Mouse (Mus musculus) layer of hippocampus, postnatal 25 days (tissue): ENCODE data around the gene Serpini1. TPM values are rescaled to one million over a fixed set of nuclear protein-coding genes. Genes with fewer than 3 reads are reported as not detected.

ENCODE experiments used
- DNase-seq, 2 experiments: peaks; one replicate each; pipeline ENCODE4 v3.0.0; 2022; ENCODE audit warnings: mixed read lengths in 2 of 2, low spot score in 1 of 2; ENCODE audit errors: extremely low spot score in 1 of 2
- total RNA-seq, 2 experiments: library from RNA; stranded (reverse); gene quantifications; 2 replicates each; pipeline ENCODE4 v1.2.3; 2021

The Serpini1 gene
- 100 to 1,000 TPM; 173 to 185 TPM for total RNA-seq

- DNase-seq, result peak; percentile 80 to 91
Measured at GRCm38 (mm10) chr3:75557292-75557691, at the start of gene Serpini1. Gene Serpini1 (plus strand): TSS chr3:75557547.

DNA sequence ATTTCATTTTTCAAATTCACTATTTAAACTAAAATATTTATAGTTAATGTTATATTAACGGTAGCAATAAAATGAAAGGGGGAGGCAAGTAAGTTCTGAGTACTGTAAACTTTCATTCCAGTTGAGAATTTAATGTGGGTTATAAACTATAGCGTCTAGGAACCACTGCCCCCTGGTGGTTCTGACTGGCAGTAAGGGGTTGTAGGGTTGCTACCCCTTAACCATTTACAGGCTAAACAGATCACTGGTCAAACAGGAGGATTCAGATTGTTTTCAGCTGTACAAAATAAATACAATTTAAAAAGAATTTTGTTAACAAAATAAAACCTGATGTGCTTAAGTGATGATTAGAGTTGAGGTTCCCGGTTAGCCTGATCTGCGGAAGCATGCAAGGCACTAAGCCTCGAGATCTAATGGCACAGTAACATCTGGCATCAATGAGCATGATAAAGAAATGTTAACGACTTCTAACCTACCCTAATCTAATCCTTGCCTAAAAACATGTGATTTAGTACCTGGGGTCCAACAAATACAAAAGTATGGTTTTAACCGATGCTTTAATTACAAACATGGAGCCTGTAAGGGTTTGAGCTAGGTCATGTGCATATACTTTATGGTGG, 39.6 kb upstream of the Serpini1 start:
- peak; percentile 23 to 81 for DNase-seq

DNA sequence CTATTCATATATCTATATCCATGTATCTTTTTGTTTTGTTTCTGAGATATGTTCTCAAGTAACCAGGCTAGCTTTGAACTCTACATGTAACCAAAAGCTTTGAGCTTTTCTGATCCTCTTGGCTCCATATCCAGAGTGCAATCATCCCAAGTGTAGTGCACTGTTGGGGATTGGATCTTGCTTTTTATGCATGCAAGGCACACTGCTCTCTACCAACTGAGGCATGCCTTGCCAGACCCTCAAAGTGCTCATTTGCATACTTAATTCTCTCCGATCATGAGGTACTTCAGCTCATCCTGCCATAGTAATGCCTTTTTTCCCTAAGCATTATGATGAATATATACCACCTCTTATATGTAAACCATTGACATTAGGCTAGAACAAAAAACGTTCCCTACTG, 36.0 kb upstream of the Serpini1 start:
- no peak for DNase-seq

DNA sequence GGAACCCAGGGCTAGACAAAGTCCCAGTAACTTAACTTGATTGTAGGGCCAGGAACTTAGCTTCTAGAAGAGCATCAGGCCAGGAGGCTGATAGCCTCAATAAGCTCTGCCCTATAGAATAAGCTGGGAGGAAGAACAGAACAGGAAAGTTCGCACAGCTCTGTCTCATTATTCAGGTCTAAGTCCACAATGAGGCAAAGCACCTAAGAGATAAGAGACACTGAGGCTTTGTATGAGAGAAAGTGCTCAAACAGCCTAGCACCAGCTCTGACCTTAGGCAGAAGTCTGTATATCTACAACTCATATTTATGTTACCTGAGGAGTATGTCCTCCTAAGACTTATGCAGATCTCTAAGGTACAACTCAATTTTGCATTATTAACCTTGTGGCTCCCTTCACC, 34.8 kb upstream of the Serpini1 start:
- no peak for DNase-seq

- DNase-seq, result no peak
Measured at GRCm38 (mm10) chr3:75531074-75531473, 26.3 kb upstream of the Serpini1 start.

GRCm38 (mm10) chr3:75534045-75534834, 23.1 kb upstream of the Serpini1 start:
- no peak for DNase-seq

DNA sequence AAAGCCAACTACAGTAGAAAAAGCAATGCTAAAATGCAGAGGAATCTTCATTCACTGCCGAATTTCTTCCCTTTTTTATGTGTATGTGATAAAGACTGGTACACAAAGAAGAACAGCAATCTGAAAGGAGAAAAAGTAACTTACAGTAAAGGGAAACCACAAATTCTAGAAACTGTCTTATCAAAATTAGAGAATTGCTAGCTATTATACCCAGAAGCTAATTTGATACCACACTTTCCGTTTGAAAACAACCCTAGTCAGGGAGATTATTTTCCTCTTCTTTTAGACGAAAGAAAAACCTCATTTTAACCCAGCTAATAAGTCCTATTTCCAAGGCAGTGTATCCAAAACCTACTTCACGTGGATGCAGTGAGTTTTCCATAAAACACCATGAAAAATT, 16.1 kb upstream of the Serpini1 start:
- DNase-seq, result no peak

DNA sequence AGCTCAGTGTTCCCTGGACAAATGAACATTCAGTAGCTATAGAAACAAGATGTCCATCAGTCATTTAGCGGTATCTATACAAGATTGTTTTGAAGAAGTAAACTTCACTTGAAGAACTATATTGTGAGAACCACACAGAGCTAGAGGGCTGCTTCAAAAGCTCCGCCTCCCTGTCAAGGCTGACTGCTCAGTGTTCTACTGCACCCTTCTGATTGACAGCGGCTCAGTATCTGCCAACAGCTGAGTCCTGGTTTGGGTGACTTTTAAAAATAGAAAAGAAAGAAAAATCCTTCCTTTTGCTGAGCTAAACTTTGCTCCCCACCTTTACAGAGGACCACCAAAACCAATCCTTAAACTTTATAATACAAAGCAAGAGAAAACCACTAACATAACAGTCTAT, 14.5 kb upstream of the Serpini1 start:
- no peak for DNase-seq

DNA sequence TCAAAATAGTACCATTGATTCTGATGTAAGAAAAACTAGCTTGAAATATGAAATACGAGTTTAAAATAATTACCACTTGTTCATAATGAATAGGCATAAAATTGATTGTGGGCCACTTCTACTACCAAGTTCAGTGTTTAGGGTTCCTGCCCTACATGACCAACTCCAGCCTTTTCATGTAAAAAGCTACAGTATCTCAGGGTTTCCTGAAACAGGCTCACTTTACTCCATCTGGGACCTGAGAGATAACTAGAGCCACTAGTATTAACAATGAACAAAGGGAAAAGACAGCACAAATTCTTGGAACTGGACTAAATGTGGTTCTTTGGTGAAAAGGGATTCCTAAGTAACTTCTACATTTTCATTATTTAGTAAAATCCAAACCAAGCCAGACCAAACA, 13.1 kb upstream of the Serpini1 start:
- DNase-seq, result no peak

GRCm38 (mm10) chr3:75551248-75551647, 6.1 kb upstream of the Serpini1 start:
- no peak for DNase-seq

GRCm38 (mm10) chr3:75556121-75556694, 1.1 kb upstream of the Serpini1 start:
- DNase-seq, result no peak

- peak; percentile 84 to 93 for DNase-seq
Measured at GRCm38 (mm10) chr3:75556695-75557291, 554 bp upstream of the Serpini1 start, which contains the start of gene Pdcd10. Gene Pdcd10 (minus strand): TSS chr3:75556856.

DNA sequence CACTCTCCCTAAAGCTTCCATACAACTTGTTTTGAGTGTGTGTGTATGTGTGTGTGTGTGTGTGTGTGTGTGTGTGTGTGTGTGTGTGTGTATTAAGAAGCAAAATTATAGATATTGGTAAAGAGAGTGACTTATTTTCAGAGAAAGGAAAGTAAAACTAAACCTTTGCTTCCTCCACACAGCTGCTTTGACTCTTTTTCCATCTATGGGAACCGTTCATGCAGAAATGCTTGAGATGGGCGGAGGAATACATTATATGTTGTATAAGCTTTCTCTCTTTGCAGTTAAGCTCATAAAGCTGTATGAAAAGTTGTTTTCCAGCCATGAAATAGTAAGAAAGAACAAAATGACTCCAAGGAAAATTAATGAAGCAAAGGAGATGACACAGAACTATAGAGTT, 16.7 kb downstream of the Serpini1 start:
- no peak for DNase-seq

DNA sequence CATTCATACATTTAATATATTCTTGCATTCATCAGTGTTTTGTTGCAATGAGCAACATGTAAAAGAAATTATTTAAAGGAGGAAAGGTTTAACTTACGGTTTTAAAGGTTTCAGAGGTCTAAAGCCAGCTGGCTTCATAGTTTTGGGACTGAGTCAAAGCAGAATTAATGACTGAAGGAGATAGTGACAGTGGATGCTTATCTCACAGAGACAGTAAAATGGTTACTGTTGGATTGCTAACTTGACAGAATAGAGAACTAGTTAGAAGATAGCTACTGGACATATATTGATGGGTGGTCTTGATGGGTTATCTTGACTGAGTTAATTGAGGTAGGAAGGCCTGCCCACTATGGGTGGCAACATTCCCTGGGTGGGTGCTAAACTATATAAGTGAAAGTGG, 18.2 kb downstream of the Serpini1 start:
- DNase-seq, result no peak

GRCm38 (mm10) chr3:75579352-75579751, 22.0 kb downstream of the Serpini1 start:
- peak in 1 of 2 experiments; percentile 16 for DNase-seq

- no peak for DNase-seq
Measured at GRCm38 (mm10) chr3:75583293-75583692, 25.9 kb downstream of the Serpini1 start.

GRCm38 (mm10) chr3:75584898-75585297, 27.6 kb downstream of the Serpini1 start:
- DNase-seq, result no peak

DNA sequence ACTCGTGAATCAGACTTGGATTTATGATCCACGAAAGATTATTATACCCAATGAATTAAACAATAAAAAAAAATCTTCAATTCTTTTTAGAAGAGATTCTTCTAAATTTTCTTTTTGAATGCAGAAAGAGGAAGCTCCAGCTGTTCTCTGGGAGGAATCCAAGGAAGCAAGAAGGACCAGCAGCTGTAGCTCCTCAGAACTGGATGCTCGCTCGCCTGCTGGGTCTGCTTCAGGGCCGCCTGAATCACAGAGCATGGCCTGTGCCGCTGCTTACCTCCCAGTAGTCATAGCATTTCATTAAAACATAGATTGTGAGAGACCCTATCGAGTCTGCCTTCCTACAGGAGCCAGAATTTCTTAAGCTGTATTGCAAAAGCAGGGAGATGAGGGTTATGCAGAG, 53.7 kb downstream of the Serpini1 start:
- no peak for DNase-seq

DNA sequence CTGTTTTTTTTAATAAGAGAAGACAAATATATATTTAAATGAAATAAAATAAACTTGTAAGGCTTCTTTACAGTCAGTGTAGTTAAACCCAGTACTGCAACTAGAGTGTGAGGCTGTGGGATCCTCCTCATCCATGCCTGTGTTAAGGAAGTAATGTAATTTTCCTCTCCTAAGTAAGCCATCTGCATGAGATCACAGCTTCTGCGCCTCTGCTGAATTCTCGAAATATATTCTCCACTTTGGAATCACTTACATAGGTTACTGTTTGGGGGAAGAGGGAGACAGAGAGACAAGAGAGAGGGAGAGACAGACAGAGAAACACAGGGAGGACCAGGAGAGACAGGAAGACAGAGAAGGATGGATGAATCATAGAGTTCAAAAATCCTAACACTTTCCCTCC, 67.3 kb downstream of the Serpini1 start:
- no peak for DNase-seq

DNA sequence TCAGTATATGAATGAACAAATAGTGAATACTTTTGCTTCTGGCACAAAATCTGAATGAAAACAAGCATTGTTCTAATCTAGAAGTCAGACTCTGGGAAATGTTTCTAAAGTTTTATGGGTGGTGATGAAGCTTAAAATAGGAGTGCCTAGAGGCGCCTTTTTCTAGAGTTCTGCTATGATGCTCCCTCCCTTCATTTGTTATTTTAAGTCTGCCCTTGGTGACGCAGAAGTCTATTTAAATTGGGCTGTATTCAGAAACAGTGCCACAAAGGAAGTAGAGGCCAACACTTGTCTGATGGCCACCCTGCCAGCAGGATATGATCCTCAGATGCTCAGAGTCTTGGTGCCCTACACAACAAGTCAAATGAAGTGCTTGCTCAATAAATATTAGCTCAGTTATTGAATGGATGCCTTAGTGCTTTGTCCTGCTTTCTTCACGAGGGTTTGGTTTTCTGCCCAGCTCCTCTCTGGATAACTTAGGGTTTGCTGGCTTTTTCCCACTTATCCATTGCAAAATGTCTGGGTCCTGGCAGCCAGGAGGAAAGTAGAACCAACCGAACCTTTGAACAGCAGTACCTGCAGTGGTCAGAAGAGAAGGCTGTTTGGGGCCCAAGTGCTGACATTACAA, 73.8 kb downstream of the Serpini1 start:
- DNase-seq, result no peak

GRCm38 (mm10) chr3:75633221-75633620, 75.9 kb downstream of the Serpini1 start:
- no peak for DNase-seq
